Mouse (Mus musculus): ENCODE data around the gene Rabgef1. TPM values are rescaled to one million over a fixed set of nuclear protein-coding genes. Genes with fewer than 3 reads are reported as not detected.

Rabgef1 gene
- 34.5 and 38.8 TPM in 2 replicates for polyA plus RNA-seq (2015; fragmentation: Nextera tagmentation; extraction: Ambion mirVana)

DNA sequence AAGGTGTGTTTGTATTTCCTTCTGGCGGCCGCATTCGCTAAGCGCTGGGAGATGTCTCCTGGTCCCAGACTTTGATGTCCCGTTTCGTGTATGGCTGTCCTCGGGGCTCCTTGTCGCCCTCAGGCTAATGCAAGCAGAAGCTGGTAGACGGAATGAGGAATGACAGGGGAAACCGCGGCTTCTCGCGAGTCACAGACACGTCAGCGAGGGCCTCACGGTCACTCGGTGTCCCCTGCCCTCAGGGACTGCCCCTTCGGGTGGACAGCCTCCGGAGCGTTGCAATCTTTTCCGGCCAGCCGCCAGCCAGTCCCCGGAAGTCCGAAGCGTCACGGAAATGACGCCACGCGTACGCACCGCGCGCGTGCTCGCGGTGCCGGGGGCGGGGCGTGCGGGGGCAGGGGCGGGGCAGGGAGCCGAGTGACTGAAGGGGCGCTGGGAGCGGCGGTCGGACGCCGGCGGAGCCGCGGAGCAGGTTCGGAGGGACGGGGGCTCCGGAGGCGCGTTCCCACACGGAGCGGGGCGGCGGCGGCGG, at the start of gene Rabgef1:
Gene Rabgef1 (plus strand): TSS at position 376 of the 532 bp plus-strand sequence.
- WGBS, result under 1% methylated on average over 58 of the region's 62 CpGs
- H3K9me3 ChIP-seq (replicated peaks; ENCODE audit: control insufficient read depth, low read length), result no peaks in the 10 kb centered on the region
- peak within 1 kb of the TSS; percentile 93 for H3K9ac ChIP-seq (ENCODE audit: low read length)
- H3K4me3 ChIP-seq (replicated peaks; ENCODE audit: low read length), result peak within 1 kb of the TSS; percentile 93
- no peaks in the 10 kb centered on the region for H3K27me3 ChIP-seq (ENCODE audit: control insufficient read depth, insufficient read depth, low read length)
- peak; percentile 94 for ATAC-seq (ENCODE audit: insufficient read depth, low FRiP score)
- peak within 1 kb of the TSS; percentile 96 for H3K27ac ChIP-seq (ENCODE audit: low read length)
- H3K4me2 ChIP-seq (ENCODE audit: low read depth, low read length), result peak within 1 kb of the TSS; percentile 80
- H3K36me3 ChIP-seq (ENCODE audit: control insufficient read depth, insufficient read depth, low read length), result no peaks in the 10 kb centered on the region
- H3K4me1 ChIP-seq (ENCODE audit: control insufficient read depth, insufficient read depth, low read length), result peaks cover 21% of the 10 kb centered on the region

DNA sequence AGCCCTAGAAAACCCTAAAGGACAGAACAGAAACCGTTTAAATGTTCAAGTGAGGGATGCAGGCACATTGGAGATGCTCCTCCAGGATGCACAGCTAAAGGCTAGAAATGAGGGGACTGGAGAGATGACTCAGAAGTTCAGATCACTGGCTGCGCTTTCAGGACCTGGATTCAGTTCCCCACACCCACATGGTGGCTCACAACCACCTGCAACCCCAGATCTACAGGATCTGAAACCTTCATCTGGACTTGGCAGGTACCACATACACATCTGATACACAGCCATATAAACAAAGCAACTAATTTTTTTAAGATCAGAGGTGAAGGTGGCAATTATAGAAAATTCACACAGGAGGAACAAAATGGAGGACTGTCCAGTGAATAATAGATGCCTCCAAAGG, 49.2 kb upstream of the Rabgef1 start:
- Histone ChIP-seq H3K36me3 (ENCODE audit: control insufficient read depth, insufficient read depth, low read length) (no peaks in the 10 kb centered on the region), H3K4me2 (ENCODE audit: low read depth, low read length) (no peak overlapping the region), H3K4me1 (ENCODE audit: control insufficient read depth, insufficient read depth, low read length) (peaks cover 24% of the 10 kb centered on the region; the same call in 1 of the 2 replicates), H3K27me3 (ENCODE audit: control insufficient read depth, insufficient read depth, low read length) (no peaks in the 10 kb centered on the region), H3K9me3 (replicated peaks; ENCODE audit: control insufficient read depth, low read length) (no peaks in the 10 kb centered on the region), H3K27ac (ENCODE audit: low read length) (no peak overlapping the region), H3K9ac (ENCODE audit: low read length) (no peak overlapping the region), H3K4me3 (replicated peaks; ENCODE audit: low read length) (no peak overlapping the region)
- ATAC-seq (ENCODE audit: insufficient read depth, low FRiP score), result no peak
- WGBS, result 84% methylated on average over 2 of the region's 2 CpGs

DNA sequence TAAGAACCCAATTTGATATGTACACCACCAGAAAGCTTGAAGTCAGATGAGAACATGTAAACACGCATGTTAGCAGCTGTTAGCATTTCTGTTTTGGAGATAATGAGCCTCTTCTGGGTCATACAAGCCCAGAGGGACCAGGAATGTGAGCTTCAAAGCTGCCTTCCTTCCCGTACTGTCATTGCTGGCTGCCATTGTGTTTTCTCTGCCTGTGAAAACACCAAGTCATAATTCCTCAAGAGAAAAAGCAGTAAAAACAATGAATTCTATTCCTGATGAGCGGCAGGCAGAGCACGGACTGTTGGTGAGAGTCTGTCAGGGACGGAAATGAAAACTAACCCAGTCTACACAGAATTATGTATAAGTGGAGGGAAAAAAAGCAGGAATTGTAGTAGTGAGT, 47.3 kb upstream of the Rabgef1 start:
- H3K27ac ChIP-seq (ENCODE audit: low read length), result no peak overlapping the region
- no peak for ATAC-seq (ENCODE audit: insufficient read depth, low FRiP score)
- WGBS, result 77% methylated on average over 5 of the region's 5 CpGs
- no peaks in the 10 kb centered on the region for H3K27me3 ChIP-seq (ENCODE audit: control insufficient read depth, insufficient read depth, low read length)
- no peaks in the 10 kb centered on the region for H3K9me3 ChIP-seq (replicated peaks; ENCODE audit: control insufficient read depth, low read length)
- H3K4me2 ChIP-seq (ENCODE audit: low read depth, low read length), result no peak overlapping the region
- no peak overlapping the region for H3K9ac ChIP-seq (ENCODE audit: low read length)
- H3K36me3 ChIP-seq (ENCODE audit: control insufficient read depth, insufficient read depth, low read length), result no peaks in the 10 kb centered on the region
- peaks cover 12% of the 10 kb centered on the region; the same call in 1 of the 2 replicates for H3K4me1 ChIP-seq (ENCODE audit: control insufficient read depth, insufficient read depth, low read length)
- H3K4me3 ChIP-seq (replicated peaks; ENCODE audit: low read length), result no peak overlapping the region

DNA sequence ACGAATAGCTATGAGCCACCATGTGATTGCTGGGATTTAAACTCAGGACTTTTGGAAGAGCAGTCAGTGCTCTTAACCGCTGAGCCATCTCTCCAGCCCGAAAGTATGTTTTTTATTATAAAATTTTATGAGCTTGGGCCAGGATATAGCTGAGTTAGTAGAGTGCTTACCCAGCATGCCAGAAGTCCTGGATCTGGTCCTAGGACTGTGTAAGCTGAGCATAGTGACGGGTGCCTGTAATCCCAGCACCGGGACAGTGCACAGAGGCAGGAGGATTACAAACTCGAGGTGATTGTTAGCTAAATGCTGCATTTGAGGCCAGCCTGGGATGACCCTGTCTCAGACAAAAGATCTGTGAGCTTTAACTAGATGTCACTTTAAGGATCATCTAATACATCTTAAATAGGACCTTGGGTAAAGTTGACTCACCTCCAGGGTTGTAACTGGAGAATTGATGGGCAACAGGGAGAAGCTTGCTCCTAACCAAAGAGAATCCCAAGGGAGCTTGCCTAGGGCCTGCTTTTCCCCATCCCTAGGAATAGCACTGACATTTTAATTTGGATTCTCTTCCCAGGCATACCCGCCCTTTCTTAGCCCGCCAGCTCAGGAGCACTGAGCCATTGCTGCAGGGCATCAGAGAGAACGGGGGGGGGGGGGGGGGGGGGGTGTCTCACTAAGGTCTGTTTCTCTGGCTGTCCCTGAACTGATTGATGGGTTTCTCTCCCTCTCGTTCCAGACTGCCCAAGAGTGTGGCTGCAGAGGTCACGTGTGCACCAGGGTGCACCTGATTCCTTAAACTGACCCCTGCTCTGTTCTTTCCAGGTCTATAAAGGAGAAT, 42.7 kb upstream of the Rabgef1 start:
- WGBS, result 71% methylated on average over 10 of the region's 11 CpGs
- Histone ChIP-seq H3K4me2 (ENCODE audit: low read depth, low read length) (no peak overlapping the region), H3K4me3 (replicated peaks; ENCODE audit: low read length) (no peak overlapping the region), H3K27ac (ENCODE audit: low read length) (no peak overlapping the region), H3K36me3 (ENCODE audit: control insufficient read depth, insufficient read depth, low read length) (no peaks in the 10 kb centered on the region; the same call in 1 of the 2 replicates), H3K27me3 (ENCODE audit: control insufficient read depth, insufficient read depth, low read length) (no peaks in the 10 kb centered on the region), H3K4me1 (ENCODE audit: control insufficient read depth, insufficient read depth, low read length) (no peaks in the 10 kb centered on the region), H3K9ac (ENCODE audit: low read length) (no peak overlapping the region), H3K9me3 (replicated peaks; ENCODE audit: control insufficient read depth, low read length) (no peaks in the 10 kb centered on the region)
- no peak for ATAC-seq (ENCODE audit: insufficient read depth, low FRiP score)

DNA sequence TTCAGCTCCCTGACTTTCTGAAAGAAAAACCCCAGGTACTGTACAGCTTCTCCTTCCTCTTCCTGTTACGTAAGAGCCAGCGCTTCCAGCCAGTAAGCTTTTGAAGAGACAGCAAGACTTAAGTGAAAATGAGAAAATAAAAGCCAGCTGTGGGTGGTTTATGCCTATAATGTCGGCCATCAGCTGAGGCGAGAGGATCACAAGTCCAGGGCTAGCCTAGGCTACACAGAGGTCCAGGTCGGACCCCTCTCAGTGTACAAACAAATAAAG, 42.1 kb upstream of the Rabgef1 start:
- Histone ChIP-seq H3K27me3 (ENCODE audit: control insufficient read depth, insufficient read depth, low read length) (no peaks in the 10 kb centered on the region), H3K36me3 (ENCODE audit: control insufficient read depth, insufficient read depth, low read length) (no peaks in the 10 kb centered on the region; the same call in 1 of the 2 replicates), H3K9me3 (replicated peaks; ENCODE audit: control insufficient read depth, low read length) (no peaks in the 10 kb centered on the region), H3K4me2 (ENCODE audit: low read depth, low read length) (no peak overlapping the region), H3K4me1 (ENCODE audit: control insufficient read depth, insufficient read depth, low read length) (no peaks in the 10 kb centered on the region), H3K4me3 (replicated peaks; ENCODE audit: low read length) (no peak overlapping the region), H3K9ac (ENCODE audit: low read length) (no peak overlapping the region), H3K27ac (ENCODE audit: low read length) (no peak overlapping the region)
- 79% methylated on average over 5 of the region's 5 CpGs for WGBS
- ATAC-seq (ENCODE audit: insufficient read depth, low FRiP score), result no peak

DNA sequence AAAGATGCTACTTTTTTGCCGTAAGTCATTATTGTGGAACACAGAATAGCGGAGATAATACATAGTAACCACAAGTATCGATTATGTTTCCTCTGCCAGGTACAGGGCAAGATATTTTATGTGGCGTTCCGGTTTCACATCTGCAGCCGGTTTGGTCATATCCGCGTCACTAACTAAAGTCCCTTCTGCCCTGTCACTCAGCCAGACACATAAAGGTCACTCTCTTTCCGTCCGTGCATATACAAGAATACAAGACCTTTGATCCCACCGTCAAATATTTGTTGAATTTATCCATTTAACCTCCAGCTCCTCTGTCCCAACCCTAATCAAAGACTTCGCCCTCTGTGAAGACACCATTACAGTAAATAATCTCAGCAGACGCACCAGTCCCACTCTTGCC, 35.0 kb upstream of the Rabgef1 start:
- Histone ChIP-seq H3K36me3 (ENCODE audit: control insufficient read depth, insufficient read depth, low read length) (peaks cover 3% of the 10 kb centered on the region; the same call in 1 of the 2 replicates), H3K27me3 (ENCODE audit: control insufficient read depth, insufficient read depth, low read length) (no peaks in the 10 kb centered on the region), H3K9ac (ENCODE audit: low read length) (no peak overlapping the region), H3K27ac (ENCODE audit: low read length) (no peak overlapping the region), H3K4me1 (ENCODE audit: control insufficient read depth, insufficient read depth, low read length) (no peaks in the 10 kb centered on the region), H3K4me2 (ENCODE audit: low read depth, low read length) (no peak overlapping the region), H3K9me3 (replicated peaks; ENCODE audit: control insufficient read depth, low read length) (no peaks in the 10 kb centered on the region), H3K4me3 (replicated peaks; ENCODE audit: low read length) (no peak overlapping the region)
- 90% methylated on average over 13 of the region's 13 CpGs for WGBS
- no peak for ATAC-seq (ENCODE audit: insufficient read depth, low FRiP score)

DNA sequence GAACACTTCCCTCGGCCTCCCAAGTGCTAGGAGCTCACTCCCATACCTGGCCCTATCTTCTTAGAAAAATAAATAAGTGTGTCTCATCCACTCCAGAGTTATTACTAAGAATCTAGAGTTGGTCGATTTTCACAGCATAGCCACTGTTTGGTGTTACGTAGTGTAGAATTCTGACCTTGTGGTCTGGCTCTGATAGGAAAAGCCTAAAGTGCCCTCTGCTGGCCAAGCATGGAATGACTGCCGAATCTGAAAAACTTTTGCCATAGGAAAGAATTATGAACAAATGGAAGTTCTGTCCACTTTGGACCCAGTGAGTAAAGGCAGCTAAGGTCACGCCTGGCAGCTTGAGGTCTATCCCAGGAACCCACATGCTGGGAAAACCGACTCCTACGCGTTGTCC, 32.2 kb upstream of the Rabgef1 start:
- H3K36me3 ChIP-seq (ENCODE audit: control insufficient read depth, insufficient read depth, low read length), result 0 out of 2 replicates have a peak, but pooled peaks cover 3% of the 10 kb centered on the region
- no peak overlapping the region for H3K9ac ChIP-seq (ENCODE audit: low read length)
- no peak overlapping the region for H3K27ac ChIP-seq (ENCODE audit: low read length)
- 24% methylated on average over 8 of the region's 8 CpGs for WGBS
- no peaks in the 10 kb centered on the region for H3K9me3 ChIP-seq (replicated peaks; ENCODE audit: control insufficient read depth, low read length)
- ATAC-seq (ENCODE audit: insufficient read depth, low FRiP score), result no peak
- no peaks in the 10 kb centered on the region for H3K27me3 ChIP-seq (ENCODE audit: control insufficient read depth, insufficient read depth, low read length)
- no peak overlapping the region for H3K4me2 ChIP-seq (ENCODE audit: low read depth, low read length)
- H3K4me3 ChIP-seq (replicated peaks; ENCODE audit: low read length), result no peak overlapping the region
- peaks cover 9% of the 10 kb centered on the region for H3K4me1 ChIP-seq (ENCODE audit: control insufficient read depth, insufficient read depth, low read length)

DNA sequence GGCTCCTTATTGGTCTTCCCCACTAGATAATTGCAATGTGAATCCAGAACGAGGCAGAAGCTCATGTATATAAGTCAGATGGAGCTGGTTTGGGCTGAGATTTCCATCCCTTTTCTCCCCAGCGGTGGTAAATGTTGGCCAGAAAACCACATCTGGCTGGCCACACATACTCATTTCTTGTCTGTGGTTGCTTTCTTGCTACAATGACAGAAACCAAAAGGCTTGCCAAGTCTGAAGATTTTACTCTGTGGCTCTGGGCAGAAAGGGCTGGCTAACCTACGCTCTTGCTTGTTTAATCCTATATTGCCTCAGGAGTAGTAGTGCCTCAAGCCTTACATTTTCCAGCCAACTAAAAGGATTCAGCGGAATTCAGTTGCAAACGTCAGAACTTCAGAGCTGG, 30.5 kb upstream of the Rabgef1 start:
- 84% methylated on average over 5 of the region's 5 CpGs for WGBS
- no peak overlapping the region for H3K9ac ChIP-seq (ENCODE audit: low read length)
- peaks cover 14% of the 10 kb centered on the region for H3K4me1 ChIP-seq (ENCODE audit: control insufficient read depth, insufficient read depth, low read length)
- ATAC-seq (ENCODE audit: insufficient read depth, low FRiP score), result no peak
- H3K9me3 ChIP-seq (replicated peaks; ENCODE audit: control insufficient read depth, low read length), result no peaks in the 10 kb centered on the region
- H3K27me3 ChIP-seq (ENCODE audit: control insufficient read depth, insufficient read depth, low read length), result no peaks in the 10 kb centered on the region
- no peak overlapping the region for H3K4me2 ChIP-seq (ENCODE audit: low read depth, low read length)
- no peak overlapping the region for H3K4me3 ChIP-seq (replicated peaks; ENCODE audit: low read length)
- H3K36me3 ChIP-seq (ENCODE audit: control insufficient read depth, insufficient read depth, low read length), result 0 out of 2 replicates have a peak, but pooled peaks cover 2% of the 10 kb centered on the region
- no peak overlapping the region for H3K27ac ChIP-seq (ENCODE audit: low read length)

DNA sequence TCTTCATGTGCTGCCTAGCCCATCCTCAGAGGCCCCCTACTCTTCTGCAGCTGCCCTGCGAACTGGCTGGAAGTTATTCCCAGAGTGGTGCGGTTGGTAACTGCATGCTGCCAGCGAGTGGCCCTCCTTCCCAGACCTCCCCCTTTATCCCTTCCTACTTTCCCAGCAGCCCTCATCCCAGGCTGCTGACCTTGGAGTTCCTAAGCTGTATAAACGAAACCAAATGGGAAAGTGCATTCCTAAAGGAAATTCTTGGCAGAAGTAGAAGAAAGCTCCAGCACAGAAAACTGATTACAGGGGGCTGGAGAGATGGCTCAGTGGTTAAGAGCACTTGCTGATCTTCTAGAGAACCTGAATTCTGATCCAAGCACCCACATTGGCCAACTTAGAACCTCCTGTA, 29.6 kb upstream of the Rabgef1 start:
- Histone ChIP-seq H3K4me3 (replicated peaks; ENCODE audit: low read length) (no peak overlapping the region), H3K4me1 (ENCODE audit: control insufficient read depth, insufficient read depth, low read length) (peaks cover 14% of the 10 kb centered on the region), H3K36me3 (ENCODE audit: control insufficient read depth, insufficient read depth, low read length) (no peaks in the 10 kb centered on the region), H3K9ac (ENCODE audit: low read length) (no peak overlapping the region), H3K27me3 (ENCODE audit: control insufficient read depth, insufficient read depth, low read length) (no peaks in the 10 kb centered on the region), H3K9me3 (replicated peaks; ENCODE audit: control insufficient read depth, low read length) (no peaks in the 10 kb centered on the region), H3K27ac (ENCODE audit: low read length) (peak overlapping the region; percentile 50), H3K4me2 (ENCODE audit: low read depth, low read length) (no peak overlapping the region)
- 39% methylated on average over 4 of the region's 4 CpGs for WGBS
- ATAC-seq (ENCODE audit: insufficient read depth, low FRiP score), result no peak

Measured in stomach, embryonic 16.5 days (tissue).